8 mouse cellular contexts compared by ENCODE assay signal in the genomic region with DNA sequence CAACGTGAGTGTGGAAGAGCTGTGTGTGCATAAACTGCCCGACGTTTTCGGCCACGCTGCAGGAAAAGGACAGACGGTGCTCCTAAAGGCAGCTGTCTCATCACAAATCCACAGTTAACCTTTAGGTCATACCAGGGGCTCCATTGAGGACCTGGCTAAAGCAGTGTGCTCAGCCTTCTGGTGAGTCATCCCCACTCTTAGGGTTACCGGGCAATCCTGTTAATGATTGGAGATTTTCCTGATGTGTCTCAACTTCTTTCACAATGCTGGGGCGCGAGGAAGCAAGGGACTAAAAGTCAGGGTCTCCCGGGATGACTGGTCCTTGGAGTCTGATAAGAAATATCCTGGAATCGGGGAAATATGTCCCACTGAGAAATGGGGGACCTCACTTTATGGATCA. TPM values are rescaled to one million over a fixed set of nuclear protein-coding genes. Genes with fewer than 3 reads are reported as not detected.
DNase-seq lines count a peak whose midpoint lies in the region; ATAC-seq and TF ChIP-seq lines count a peak whose summit lies in the region.
"Had no signal": no experiment of that assay in that cellular context is flagged by ENCODE, and none has a peak within 500 bp of the region (broad histone marks: within the 10 kb centered on the region; RNA-seq: fewer than 3 reads in every experiment).

No protein-coding gene starts in this region.

- intact Hi-C loops in left cerebral cortex, adult 2 months (cut with DNase I): loop anchor here (1.0 to 5.0 kb wide), 3 partner anchors 39 to 455 kb away; a partner anchor contains a TSS
- intact Hi-C loops in left cerebral cortex, postnatal 14 days (cut with DNase I): loop anchor here (2.0 to 5.0 kb wide), 3 partner anchors 39 to 460 kb away; a partner anchor contains a TSS

- H3K27ac ChIP-seq in left cerebral cortex, adult 2 months: peak overlapping the region; percentile 62
- no peak overlapping the region for H3K27ac ChIP-seq in intestine, embryonic 14.5 days (ENCODE audit: low read depth)
- no peak overlapping the region for H3K27ac ChIP-seq in kidney, embryonic 14.5 days (ENCODE audit: low read depth, low read length)
- no peak overlapping the region for H3K27ac ChIP-seq in liver, embryonic 16.5 days (ENCODE audit: low read length)
- H3K27ac ChIP-seq in forebrain, postnatal 0 days (ENCODE audit: low read depth, low read length): no peak overlapping the region
- H3K27ac ChIP-seq: forebrain, embryonic 13.5 days had no signal

- no peak for DNase-seq in left cerebral cortex, adult 2 months (ENCODE audit: extremely low spot score in 1 of 2, low spot score in 2 of 2)
- DNase-seq in left cerebral cortex, postnatal 14 days (ENCODE audit: low spot score in 2 of 2): no peak
- no peak for DNase-seq in intestine, embryonic 14.5 days (ENCODE audit: low spot score)
- no peak for DNase-seq in right cerebral cortex, postnatal 14 days
- no peak for DNase-seq in forebrain, postnatal 0 days

- peak; percentile 51; the same call in 1 of the 2 replicates for ATAC-seq in intestine, embryonic 14.5 days (replicated peaks; ENCODE audit: low FRiP score, low TSS enrichment, low read depth)
- ATAC-seq in kidney, embryonic 14.5 days (ENCODE audit: low FRiP score, low TSS enrichment): 0 out of 2 replicates have a peak, but pooled peaks have one; percentile 26
- ATAC-seq in liver, embryonic 16.5 days (ENCODE audit: low read depth): no peak
- no peak for ATAC-seq in forebrain, postnatal 0 days

- no peak for TF ChIP-seq CTCF in left cerebral cortex, adult 2 months (IDR thresholded peaks at IDR 0.05)
- TF ChIP-seq CTCF in forebrain, postnatal 0 days (IDR thresholded peaks at IDR 0.05; ENCODE audit: low read depth): no peak

- H3K9ac ChIP-seq in intestine, embryonic 14.5 days (ENCODE audit: low read length): no peak overlapping the region
- 0 out of 2 replicates have a peak overlapping the region, but pooled peaks have one; percentile 20 for H3K9ac ChIP-seq in kidney, embryonic 14.5 days (ENCODE audit: low read depth, low read length)
- H3K9ac ChIP-seq in liver, embryonic 16.5 days (ENCODE audit: low read depth, low read length): no peak overlapping the region
- no peak overlapping the region for H3K9ac ChIP-seq in forebrain, postnatal 0 days
- H3K9ac ChIP-seq: forebrain, embryonic 13.5 days had no signal

- no peak overlapping the region for H3K4me3 ChIP-seq in left cerebral cortex, adult 2 months
- no peak overlapping the region for H3K4me3 ChIP-seq in intestine, embryonic 14.5 days (ENCODE audit: low read depth, low read length)
- no peak overlapping the region for H3K4me3 ChIP-seq in kidney, embryonic 14.5 days (ENCODE audit: low read length)
- H3K4me3 ChIP-seq in liver, embryonic 16.5 days (ENCODE audit: low read depth, low read length): no peak overlapping the region; the same call in 1 of the 2 replicates
- no peak overlapping the region for H3K4me3 ChIP-seq in forebrain, postnatal 0 days (ENCODE audit: low read depth, low read length)
- H3K4me3 ChIP-seq: forebrain, embryonic 13.5 days had no signal

- no peaks in the 10 kb centered on the region for H3K4me1 ChIP-seq in intestine, embryonic 14.5 days (replicated peaks; ENCODE audit: control insufficient read depth, insufficient read depth, low read length)
- no peaks in the 10 kb centered on the region for H3K4me1 ChIP-seq in kidney, embryonic 14.5 days (ENCODE audit: control insufficient read depth, insufficient read depth, low read length)
- no peaks in the 10 kb centered on the region; the same call in 1 of the 2 replicates for H3K4me1 ChIP-seq in liver, embryonic 16.5 days (ENCODE audit: control insufficient read depth, low read depth, low read length)
- H3K4me1 ChIP-seq in forebrain, postnatal 0 days (ENCODE audit: insufficient read depth): no peaks in the 10 kb centered on the region
- H3K4me1 ChIP-seq: forebrain, embryonic 13.5 days had no signal

- H3K27me3 ChIP-seq in intestine, embryonic 14.5 days (replicated peaks; ENCODE audit: control insufficient read depth, insufficient read depth, low read length): no peaks in the 10 kb centered on the region
- H3K27me3 ChIP-seq in kidney, embryonic 14.5 days (ENCODE audit: control insufficient read depth, insufficient read depth, low read length): no peaks in the 10 kb centered on the region
- H3K27me3 ChIP-seq in liver, embryonic 16.5 days (ENCODE audit: control insufficient read depth, insufficient read depth, low read depth, low read length): no peaks in the 10 kb centered on the region
- H3K27me3 ChIP-seq in forebrain, postnatal 0 days (ENCODE audit: insufficient read depth, low read length): no peaks in the 10 kb centered on the region
- H3K27me3 ChIP-seq: forebrain, embryonic 13.5 days had no signal

- no peaks in the 10 kb centered on the region for H3K9me3 ChIP-seq in intestine, embryonic 14.5 days (ENCODE audit: control insufficient read depth, low read length)
- no peaks in the 10 kb centered on the region for H3K9me3 ChIP-seq in kidney, embryonic 14.5 days (ENCODE audit: control insufficient read depth, low read length)
- H3K9me3 ChIP-seq in liver, embryonic 16.5 days (replicated peaks; ENCODE audit: control insufficient read depth, low read length): no peaks in the 10 kb centered on the region
- no peaks in the 10 kb centered on the region for H3K9me3 ChIP-seq in forebrain, postnatal 0 days (ENCODE audit: low read length)
- H3K9me3 ChIP-seq: forebrain, embryonic 13.5 days had no signal

- 61% methylated on average over 11 of the region's 11 CpGs for WGBS in intestine, embryonic 14.5 days
- 65% methylated on average over 11 of the region's 11 CpGs for WGBS in kidney, embryonic 14.5 days
- WGBS in liver, embryonic 16.5 days (ENCODE audit: insufficient replicate concordance): 54% methylated on average over 11 of the region's 11 CpGs
- WGBS in forebrain, postnatal 0 days: 86% methylated on average over 11 of the region's 11 CpGs

- H3K4me2 ChIP-seq in intestine, embryonic 14.5 days (ENCODE audit: low read length): peak overlapping the region; percentile 42
- H3K4me2 ChIP-seq in kidney, embryonic 14.5 days (replicated peaks; ENCODE audit: low read depth, low read length): peak overlapping the region; percentile 36; the same call in 1 of the 2 replicates
- H3K4me2 ChIP-seq in liver, embryonic 16.5 days (ENCODE audit: low read depth, low read length): peak overlapping the region; percentile 38
- no peak overlapping the region for H3K4me2 ChIP-seq in forebrain, postnatal 0 days (ENCODE audit: low read depth)

- H3K36me3 ChIP-seq in intestine, embryonic 14.5 days (ENCODE audit: control insufficient read depth, insufficient read depth, low read length): no peaks in the 10 kb centered on the region
- no peaks in the 10 kb centered on the region for H3K36me3 ChIP-seq in kidney, embryonic 14.5 days (ENCODE audit: control insufficient read depth, insufficient read depth, low read length)
- no peaks in the 10 kb centered on the region for H3K36me3 ChIP-seq in liver, embryonic 16.5 days (ENCODE audit: control insufficient read depth, insufficient read depth)
- H3K36me3 ChIP-seq in forebrain, postnatal 0 days (ENCODE audit: insufficient read depth): no peaks in the 10 kb centered on the region

RNA-seq across cellular contexts. Expression of a gene that starts 15.9 kb away (rescaled TPM):
- total RNA-seq in left cerebral cortex, adult 2 months (2021): 10 to 100 TPM; 20.7 to 20.9 TPM
- 10 to 100 TPM; 14.6 to 20.9 TPM for total RNA-seq in left cerebral cortex, postnatal 14 days (2021)
- 0.57 and 0.66 TPM in 2 replicates for polyA plus RNA-seq in intestine, embryonic 14.5 days (2014; fragmentation: Nextera tagmentation; extraction: Ambion mirVana)
- polyA plus RNA-seq in kidney, embryonic 14.5 days (2014; fragmentation: Nextera tagmentation; extraction: Ambion mirVana): 0.27 and 0.97 TPM in 2 replicates
- polyA plus RNA-seq in liver, embryonic 16.5 days (2015; fragmentation: Nextera tagmentation; extraction: Ambion mirVana): 0.37 and 0.48 TPM in 2 replicates
- 1.4 and 4.1 TPM in 2 replicates for total RNA-seq in forebrain, postnatal 0 days (2014; rRNA removed)
- 2.9 TPM in 2 replicates for polyA plus RNA-seq in forebrain, postnatal 0 days (2015; fragmentation: Nextera tagmentation; extraction: Ambion mirVana)

RNA-seq across cellular contexts. Expression of a gene that starts 30.5 kb away (rescaled TPM):
- total RNA-seq in left cerebral cortex, adult 2 months (2021): 10 to 100 TPM; 40.4 to 45.1 TPM
- total RNA-seq in left cerebral cortex, postnatal 14 days (2021): 10 to 100 TPM; 50.7 to 56.1 TPM
- polyA plus RNA-seq in intestine, embryonic 14.5 days (2014; fragmentation: Nextera tagmentation; extraction: Ambion mirVana): 111 and 117 TPM in 2 replicates
- polyA plus RNA-seq in kidney, embryonic 14.5 days (2014; fragmentation: Nextera tagmentation; extraction: Ambion mirVana): 96.4 and 99.1 TPM in 2 replicates
- polyA plus RNA-seq in liver, embryonic 16.5 days (2015; fragmentation: Nextera tagmentation; extraction: Ambion mirVana): 36.7 and 37.4 TPM in 2 replicates
- 81.0 and 95.7 TPM in 2 replicates for total RNA-seq in forebrain, postnatal 0 days (2014; rRNA removed)
- polyA plus RNA-seq in forebrain, postnatal 0 days (2015; fragmentation: Nextera tagmentation; extraction: Ambion mirVana): 151 and 177 TPM in 2 replicates

RNA-seq across cellular contexts. Expression of a gene that starts 30.5 kb away (rescaled TPM):
- total RNA-seq in left cerebral cortex, adult 2 months (2021): 10 to 100 TPM; 47.3 to 47.4 TPM
- total RNA-seq in left cerebral cortex, postnatal 14 days (2021): 10 to 100 TPM; 47.8 to 49.5 TPM
- polyA plus RNA-seq in intestine, embryonic 14.5 days (2014; fragmentation: Nextera tagmentation; extraction: Ambion mirVana): 90.5 and 106 TPM in 2 replicates
- polyA plus RNA-seq in kidney, embryonic 14.5 days (2014; fragmentation: Nextera tagmentation; extraction: Ambion mirVana): 117 and 123 TPM in 2 replicates
- 25.8 and 26.8 TPM in 2 replicates for polyA plus RNA-seq in liver, embryonic 16.5 days (2015; fragmentation: Nextera tagmentation; extraction: Ambion mirVana)
- 29.9 and 39.3 TPM in 2 replicates for total RNA-seq in forebrain, postnatal 0 days (2014; rRNA removed)
- polyA plus RNA-seq in forebrain, postnatal 0 days (2015; fragmentation: Nextera tagmentation; extraction: Ambion mirVana): 66.3 and 67.1 TPM in 2 replicates

RNA-seq across cellular contexts. Expression of a gene that starts 39.2 kb away (rescaled TPM):
- under 1 TPM; 0.51 to 0.54 TPM for total RNA-seq in left cerebral cortex, adult 2 months (2021)
- under 1 TPM; 0.40 to 0.46 TPM for total RNA-seq in left cerebral cortex, postnatal 14 days (2021)
- 0.12 and 0.16 TPM in 2 replicates for polyA plus RNA-seq in intestine, embryonic 14.5 days (2014; fragmentation: Nextera tagmentation; extraction: Ambion mirVana)
- polyA plus RNA-seq in kidney, embryonic 14.5 days (2014; fragmentation: Nextera tagmentation; extraction: Ambion mirVana): 0.10 TPM in 1 of 2 replicates, not detected in the other
- 0.55 TPM in 1 of 2 replicates, not detected in the other for polyA plus RNA-seq in liver, embryonic 16.5 days (2015; fragmentation: Nextera tagmentation; extraction: Ambion mirVana)
- total RNA-seq in forebrain, postnatal 0 days (2014; rRNA removed): 0.54 and 0.67 TPM in 2 replicates
- polyA plus RNA-seq in forebrain, postnatal 0 days (2015; fragmentation: Nextera tagmentation; extraction: Ambion mirVana): 0.23 and 0.36 TPM in 2 replicates

Comparison
In these comparisons a context has a peak if more than half of its experiments do, and no peak if none do; other contexts are left out.
1. ATAC-seq: peak in intestine, embryonic 14.5 days (single experiment) and kidney, embryonic 14.5 days (single experiment); none in liver, embryonic 16.5 days (single experiment) and forebrain, postnatal 0 days (single experiment).